9 mouse cellular contexts compared by ENCODE assay signal in the genomic region with DNA sequence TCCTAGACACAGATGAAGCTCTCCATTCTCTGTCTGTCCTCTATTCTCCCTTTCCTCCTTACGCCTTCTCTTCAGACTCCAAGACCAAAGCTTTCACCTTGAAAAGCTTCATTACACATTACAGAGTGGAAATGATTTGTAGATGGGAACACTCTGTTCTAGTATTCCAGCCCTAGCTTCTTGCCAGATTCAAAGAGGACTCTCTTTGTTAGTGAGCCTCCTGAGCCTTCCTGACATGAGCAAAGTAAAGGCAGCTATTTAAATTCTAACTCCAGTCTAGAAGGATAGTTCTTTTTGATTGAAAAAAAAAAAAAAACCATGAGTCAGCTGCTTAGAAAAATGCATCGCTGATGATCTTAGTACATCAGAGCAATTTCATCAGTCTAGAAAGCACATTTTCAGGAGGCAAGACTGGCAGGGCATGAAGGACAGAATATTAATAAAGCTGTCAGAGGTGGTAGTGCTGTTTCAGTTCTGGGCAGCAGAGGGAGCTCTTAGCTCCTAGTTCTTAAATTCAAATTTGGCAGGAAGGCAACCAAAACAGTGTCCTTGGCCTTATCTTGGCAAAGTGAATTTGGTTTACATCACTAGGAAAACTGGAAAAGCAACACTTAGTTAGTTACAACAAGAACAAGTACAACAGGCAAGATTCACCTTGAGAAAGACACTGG. TPM values are rescaled to one million over a fixed set of nuclear protein-coding genes. Genes with fewer than 3 reads are reported as not detected.
DNase-seq lines count a peak whose midpoint lies in the region; ATAC-seq and TF ChIP-seq lines count a peak whose summit lies in the region.
"Had no signal": no experiment of that assay in that cellular context is flagged by ENCODE, and none has a peak within 500 bp of the region (broad histone marks: within the 10 kb centered on the region; RNA-seq: fewer than 3 reads in every experiment).

No protein-coding gene starts in this region.

- TF ChIP-seq CTCF in lung, adult 2 months (IDR thresholded peaks at IDR 0.05; ENCODE audit: insufficient read depth, low read length) = 0 out of 2 replicates have a peak, but pooled peaks have one; percentile 5

- ATAC-seq in CD4-positive, CD25-positive, alpha-beta regulatory T cell, adult 4 months = no peak
- ATAC-seq in frontal cortex, adult (ENCODE audit: low TSS enrichment) = peak; percentile 85

- TF ChIP-seq POLR2A in lung, adult 2 months (IDR thresholded peaks at IDR 0.05; ENCODE audit: borderline replicate concordance, extremely low read depth, low read depth, low read length) = no peak

- peak; percentile 4 for DNase-seq in CD4-positive, CD25-positive, alpha-beta regulatory T cell, adult 2 months (ENCODE audit: low read depth, low spot score)
- DNase-seq in 416B (ENCODE audit: low read depth) = peak; percentile 47
- peak; percentile 32 for DNase-seq in cerebellum, adult 11-12 months
- DNase-seq in kidney, postnatal 10 days = peak; percentile 70
- no peak for DNase-seq in lung, adult 2 months
- DNase-seq in right cerebral cortex, postnatal 10 days (ENCODE audit: low spot score in 2 of 2) = peak; percentile 70 to 77

- WGBS in lung, adult 2 months = 50% methylated on average over 2 of the region's 2 CpGs

- H3K4me1 ChIP-seq in lung, adult 2 months (ENCODE audit: control insufficient read depth, insufficient read depth, low read length) = no peaks in the 10 kb centered on the region

- no peak overlapping the region for H3K4me3 ChIP-seq in lung, adult 2 months (replicated peaks; ENCODE audit: extremely low read depth, low read depth, low read length)

RNA-seq across cellular contexts. Expression of gene Cyp2j5, which starts 41.5 kb away (rescaled TPM):
- polyA plus RNA-seq in CD4-positive, CD25-positive, alpha-beta regulatory T cell, adult 4 months (2017; shearing (Covaris generic)) = not detected
- 0.08 TPM in 1 of 2 replicates, not detected in the other for polyA plus RNA-seq in lung, adult 2 months (2012; rRNA removed)
- polyA plus RNA-seq: C2C12 had no signal
